Mouse (Mus musculus): ENCODE measurements at regions not wholly inside any gene's neighbourhood (a gene's known extent, or its start where the extent isn't known, plus 50 kb on each side); places are given as distances from the start of the nearest gene placed in this dataset.

DNA sequence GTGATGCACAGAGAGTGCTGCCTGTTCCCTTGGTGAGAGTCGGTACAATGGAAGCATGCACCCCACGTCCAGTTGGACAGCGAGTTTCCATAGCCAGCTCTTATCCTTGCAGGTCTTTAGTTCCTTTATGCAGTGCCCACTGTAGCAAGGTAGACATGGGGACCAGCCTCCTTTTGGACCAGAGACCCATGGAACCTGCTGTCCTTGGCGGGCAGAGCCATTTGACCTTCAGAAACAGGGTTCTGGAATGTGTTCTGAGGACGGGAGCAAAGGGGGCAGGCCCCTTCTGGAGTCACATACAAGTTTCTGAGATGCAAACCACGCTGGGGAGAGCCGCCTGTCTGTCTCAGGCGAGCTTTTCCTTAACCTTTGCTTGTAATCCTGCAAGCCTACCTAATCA, 188.1 kb downstream of the Emx2 start:
- no peak for DNase-seq (ENCODE audit: low spot score)

- DNase-seq (ENCODE audit: low spot score), result no peak
Measured at GRCm38 (mm10) chr19:59646656-59647055, 188.5 kb downstream of the Emx2 start.

DNA sequence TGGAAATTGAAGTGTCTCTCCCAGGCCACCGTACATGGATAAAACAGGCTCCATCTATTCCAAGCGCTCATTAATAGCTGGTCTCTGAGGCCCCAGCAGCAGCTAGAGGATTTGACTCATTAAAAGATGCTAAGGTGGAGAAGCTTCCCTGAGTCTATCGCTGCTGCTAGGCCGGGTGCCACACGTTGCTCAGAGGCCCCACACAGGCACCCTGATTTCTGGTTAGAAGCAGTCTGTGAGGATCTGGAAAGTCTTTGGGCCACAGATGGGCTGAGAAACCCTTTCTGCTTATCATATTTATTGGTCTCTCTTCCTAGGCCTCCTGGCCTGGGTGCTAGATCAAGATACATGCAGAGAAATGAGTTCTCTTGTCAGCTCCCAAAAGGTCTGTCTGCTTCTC, 191.2 kb downstream of the Emx2 start:
- DNase-seq (ENCODE audit: low spot score), result no peak

DNA sequence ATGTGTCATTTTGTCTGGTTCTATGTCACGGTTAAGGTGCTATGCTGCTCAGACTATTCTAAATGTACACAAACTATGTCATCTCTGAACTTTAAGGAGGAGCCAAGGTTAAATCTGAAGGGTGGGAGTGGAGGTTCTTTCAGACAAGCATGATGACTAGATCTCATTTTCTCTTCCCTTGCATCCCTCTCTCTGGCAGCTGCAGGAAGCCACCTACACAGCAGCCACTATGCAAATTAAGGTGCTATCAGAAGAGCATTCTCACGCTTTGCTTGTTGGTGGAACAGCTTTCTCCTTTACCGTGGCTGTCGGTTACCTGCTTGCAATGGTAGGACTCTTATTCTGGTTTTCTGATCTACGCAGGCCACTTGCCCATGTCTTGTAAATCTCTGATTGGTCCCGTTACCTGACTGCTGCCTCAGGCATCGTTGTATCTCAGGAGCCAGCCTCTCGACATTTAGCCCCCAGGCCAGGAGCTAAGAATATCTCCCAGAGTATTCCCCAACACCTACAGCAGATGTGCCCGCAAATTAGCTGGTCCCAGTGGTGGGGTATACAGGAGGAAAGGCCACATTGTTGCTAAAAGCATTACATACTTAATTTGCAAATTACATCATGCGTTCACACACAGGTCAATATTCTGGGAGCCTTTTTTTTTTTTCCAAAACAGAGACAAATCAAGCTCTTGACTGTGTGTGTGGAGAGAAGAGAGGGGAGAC, 192.6 kb downstream of the Emx2 start:
- no peak for DNase-seq (ENCODE audit: low spot score)

DNA sequence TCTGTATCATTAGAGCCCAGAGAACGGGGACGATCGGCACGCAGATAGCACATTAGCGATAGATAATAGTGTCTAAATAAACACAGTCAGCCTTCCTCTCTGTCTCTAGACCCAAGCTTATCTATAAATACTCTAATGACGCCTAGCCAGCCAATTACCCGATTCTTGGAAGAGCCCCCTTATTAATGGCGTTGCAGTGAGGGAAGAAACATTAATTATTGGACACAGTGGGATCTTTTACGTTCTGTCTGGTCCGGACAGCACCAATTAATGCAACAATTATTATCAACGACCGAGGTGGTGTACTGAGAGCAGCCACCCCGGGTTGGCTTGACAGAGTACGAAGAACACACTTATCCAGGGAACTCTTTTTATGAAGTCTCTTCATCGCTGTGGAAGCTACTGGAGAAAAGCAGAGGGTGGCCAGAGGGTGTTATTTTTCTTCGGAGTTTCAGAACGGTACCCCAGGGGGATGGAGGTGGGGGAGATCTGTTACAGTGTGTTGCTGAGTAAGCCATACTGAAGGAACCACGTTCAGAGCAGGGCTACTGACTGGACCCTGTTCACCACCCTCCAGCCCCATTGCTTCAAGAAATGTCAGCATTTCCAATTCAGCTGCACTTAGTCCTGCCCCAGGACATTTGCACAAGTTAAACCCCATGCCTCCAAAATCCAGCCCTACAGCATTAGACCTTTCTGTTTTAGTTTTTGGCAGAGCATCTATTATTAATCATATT, 195.6 kb downstream of the Emx2 start:
- no peak for DNase-seq (ENCODE audit: low spot score)

DNA sequence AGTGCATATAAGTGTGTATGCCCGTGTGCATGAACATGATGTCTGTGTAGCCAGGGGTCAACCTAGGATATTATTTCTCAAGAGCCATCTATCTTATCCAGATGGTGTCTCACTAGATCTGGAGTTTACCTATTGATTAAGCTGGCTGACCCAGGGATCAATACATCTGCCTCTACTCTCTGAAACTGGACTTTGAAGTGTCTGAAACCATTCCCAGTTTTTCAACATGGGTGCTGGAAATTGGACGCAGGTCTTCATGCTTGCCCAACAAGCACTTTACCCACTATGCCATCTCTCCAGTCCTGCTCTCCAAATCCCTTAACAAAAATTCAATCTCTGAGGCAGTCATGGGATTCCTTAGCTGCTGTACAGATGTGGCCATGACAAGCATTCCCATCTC, 197.1 kb downstream of the Emx2 start:
- DNase-seq (ENCODE audit: low spot score), result no peak

GRCm38 (mm10) chr19:59669793-59670192, 211.6 kb downstream of the Emx2 start:
- DNase-seq (ENCODE audit: low spot score), result no peak

GRCm38 (mm10) chr19:59673537-59673936, 215.4 kb downstream of the Emx2 start:
- DNase-seq (ENCODE audit: low spot score), result no peak

DNA sequence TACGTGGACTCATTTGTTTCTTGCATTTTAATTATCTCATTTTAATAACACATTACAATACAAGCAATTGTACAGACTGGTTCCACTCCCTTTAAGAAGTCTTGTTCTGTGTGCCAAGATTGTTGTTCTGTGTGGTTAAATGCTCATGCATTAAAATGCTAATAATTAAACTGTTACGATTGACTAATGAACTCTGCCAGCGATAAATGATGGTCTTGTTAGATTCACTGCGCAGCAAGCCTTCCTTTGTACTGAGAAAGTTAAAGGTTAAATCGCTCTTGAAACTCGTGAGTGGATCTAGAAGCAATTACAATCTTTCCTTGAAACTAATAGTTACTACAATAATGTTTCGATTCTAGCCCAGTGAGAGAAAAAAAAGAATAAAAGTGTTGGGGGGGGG, 221.0 kb downstream of the Emx2 start:
- no peak for DNase-seq (ENCODE audit: low spot score)

DNA sequence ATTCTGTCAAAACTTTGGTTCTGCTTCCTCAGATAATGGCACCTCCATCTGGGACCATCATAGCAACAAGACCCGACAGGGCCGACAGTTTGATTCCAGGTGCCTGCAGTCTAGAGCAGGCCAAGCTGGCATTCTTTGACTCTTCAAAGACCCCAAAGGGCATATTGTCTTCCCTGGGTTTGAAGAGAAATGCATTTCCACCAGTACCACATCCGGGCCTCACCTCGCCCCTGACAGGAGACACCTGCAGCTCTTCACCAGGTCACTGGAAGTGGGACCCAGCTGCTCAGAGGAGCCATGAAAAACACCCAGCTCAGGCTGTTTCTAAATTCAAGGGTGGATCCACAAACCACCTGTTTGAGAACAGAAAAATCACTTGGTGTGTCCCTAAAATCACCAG, 222.2 kb downstream of the Emx2 start:
- no peak for DNase-seq (ENCODE audit: low spot score)

DNA sequence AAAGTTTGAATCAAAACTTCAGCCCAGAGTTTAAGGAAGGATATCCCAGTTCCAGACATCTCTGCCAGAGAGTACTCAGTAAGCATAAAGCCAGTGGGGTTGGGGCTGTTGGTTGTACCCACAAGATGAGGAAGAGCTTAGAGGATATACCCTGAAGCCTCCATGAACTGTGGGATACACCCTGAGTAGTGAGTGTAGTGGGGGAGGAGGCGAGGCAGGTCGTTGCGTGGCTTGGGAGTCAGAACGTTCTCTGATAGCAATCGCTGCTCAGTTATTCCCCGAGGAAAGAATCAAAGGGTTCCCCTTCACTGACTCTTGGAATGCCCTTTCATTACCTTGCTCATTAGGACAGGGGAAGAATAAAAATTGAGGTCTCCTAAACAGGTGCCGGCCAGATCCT, 226.1 kb downstream of the Emx2 start:
- DNase-seq (ENCODE audit: low spot score), result no peak

- no peak for DNase-seq (ENCODE audit: low spot score)
Measured at GRCm38 (mm10) chr19:59685826-59686717, 227.9 kb downstream of the Emx2 start.

GRCm38 (mm10) chr19:59687206-59687605, 229.0 kb downstream of the Emx2 start:
- no peak for DNase-seq (ENCODE audit: low spot score)

DNA sequence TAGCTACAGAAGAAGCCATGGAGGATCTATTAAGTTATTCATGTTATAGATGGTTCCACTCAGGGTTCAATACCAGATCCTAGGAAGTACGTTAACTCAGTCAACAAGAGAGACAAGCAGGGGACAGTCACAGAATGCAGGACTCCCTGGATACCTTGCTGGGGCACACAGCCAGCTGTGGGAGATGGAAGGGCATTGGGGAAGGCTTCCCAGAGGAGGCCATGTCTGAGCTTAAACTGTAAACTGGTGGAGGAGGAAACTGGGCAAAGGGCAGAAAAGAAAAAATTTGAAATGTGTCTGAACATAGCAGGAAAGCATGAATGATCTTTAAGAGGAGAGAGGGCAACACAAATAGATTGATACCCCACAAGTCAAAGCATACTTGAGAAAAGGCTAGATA, 229.5 kb downstream of the Emx2 start:
- no peak for DNase-seq (ENCODE audit: low spot score)

DNA sequence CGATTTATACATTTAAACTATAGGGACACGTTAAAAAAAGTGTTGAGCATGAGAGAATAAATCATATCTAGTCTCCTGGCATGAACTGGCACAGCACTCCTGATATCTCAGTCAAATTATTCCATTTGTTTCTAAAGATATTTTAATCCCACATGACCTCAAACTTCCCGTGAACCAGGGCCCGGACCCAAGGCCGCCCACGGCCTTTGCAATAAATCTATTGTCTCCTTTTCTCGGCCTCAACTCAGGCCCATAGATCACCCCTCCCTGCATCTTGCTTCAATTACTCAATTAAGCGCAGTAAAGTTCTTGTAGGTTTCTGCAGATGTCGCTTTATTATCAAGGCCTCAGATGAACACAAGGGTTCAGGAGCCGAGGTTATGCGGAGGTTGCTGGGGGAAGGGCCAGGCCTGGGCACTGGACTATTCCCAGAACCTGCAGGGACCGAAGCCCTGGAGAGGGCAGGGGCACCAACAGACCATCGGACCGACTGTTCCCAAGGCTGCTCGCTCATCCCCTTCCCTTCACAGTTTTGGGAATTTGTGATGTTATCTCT, 233.4 kb downstream of the Emx2 start:
- no peak for DNase-seq (ENCODE audit: low spot score)

- DNase-seq (ENCODE audit: low spot score), result peak; percentile 28
Measured at GRCm38 (mm10) chr19:59697628-59698027, 239.5 kb downstream of the Emx2 start.

DNA sequence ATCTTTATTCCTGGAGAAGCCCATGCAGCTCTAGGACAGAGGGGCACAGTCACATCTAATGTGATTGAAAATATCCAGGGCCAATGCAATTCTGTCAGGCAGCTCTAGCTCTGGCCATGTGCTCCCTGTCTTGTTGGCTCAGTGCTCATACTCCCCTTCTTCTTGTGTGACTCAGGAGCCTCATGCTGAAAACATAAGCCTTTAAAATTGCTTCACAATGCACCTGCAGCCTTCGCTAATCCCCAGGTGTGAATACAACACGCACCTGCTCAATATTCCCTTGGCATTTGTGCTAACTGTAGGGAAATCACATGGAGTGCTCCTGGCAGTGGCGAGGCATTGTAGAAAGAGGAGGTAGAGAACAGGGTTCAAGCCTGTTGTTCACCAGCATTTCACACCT, 242.0 kb downstream of the Emx2 start:
- DNase-seq (ENCODE audit: low spot score), result no peak

- DNase-seq (ENCODE audit: low spot score), result no peak
Measured at GRCm38 (mm10) chr19:59707106-59707505, 236.3 kb downstream of the Rab11fip2 start.

- no peak for DNase-seq (ENCODE audit: low spot score)
Measured at GRCm38 (mm10) chr19:59709180-59709579, 234.3 kb downstream of the Rab11fip2 start.

DNA sequence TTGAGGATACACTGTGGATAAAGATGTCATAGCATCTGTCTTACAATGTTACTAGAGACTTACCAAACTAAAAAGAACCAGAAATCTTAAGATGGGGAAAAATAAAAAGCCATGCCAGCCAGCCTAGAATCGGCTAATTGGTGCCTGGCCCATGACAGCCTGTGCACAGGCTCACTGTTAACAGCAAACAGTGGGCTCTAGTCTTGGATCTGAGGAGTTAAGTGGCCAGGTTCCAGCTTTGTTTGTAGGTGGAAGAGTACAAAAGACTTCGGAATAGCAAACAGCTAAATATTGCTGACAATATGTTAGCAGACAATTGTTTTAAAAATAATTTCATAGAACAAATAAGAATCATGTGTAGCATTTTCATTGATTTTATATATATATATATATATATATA, 228.4 kb downstream of the Rab11fip2 start:
- no peak for DNase-seq (ENCODE audit: low spot score)

DNA sequence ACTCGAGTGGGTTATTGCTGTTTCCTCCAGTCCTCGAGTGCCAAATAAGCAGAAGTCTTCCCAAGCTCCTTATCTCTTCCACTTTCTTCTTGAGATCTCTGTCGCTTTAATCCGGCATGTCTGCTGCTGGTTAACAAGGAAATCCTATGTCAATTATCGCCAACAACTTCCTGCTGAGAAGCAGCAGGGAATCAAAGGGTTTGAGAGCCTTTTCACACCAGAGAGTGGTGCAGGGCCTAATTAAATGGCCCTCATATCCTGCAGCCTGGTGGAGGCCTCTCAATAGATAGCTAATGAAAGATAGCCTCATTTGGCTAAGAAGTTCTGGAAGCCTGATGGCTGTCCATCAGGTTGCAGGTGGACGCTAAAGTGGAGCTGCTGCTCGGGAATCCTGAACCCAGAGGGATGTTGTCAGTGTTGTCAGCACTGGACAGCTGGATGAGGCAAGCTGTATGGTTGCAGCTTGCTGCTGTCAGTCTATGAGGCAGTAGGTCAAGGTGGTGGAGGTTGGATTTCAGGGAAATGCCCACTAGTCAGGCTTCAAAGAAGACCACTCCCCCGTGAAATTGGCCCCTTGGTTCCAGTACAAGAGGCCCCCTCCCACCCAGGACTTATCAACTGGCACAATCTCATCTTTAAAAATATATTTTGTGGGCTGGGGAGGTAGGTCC, 225.5 kb downstream of the Rab11fip2 start:
- no peak for DNase-seq (ENCODE audit: low spot score)

DNA sequence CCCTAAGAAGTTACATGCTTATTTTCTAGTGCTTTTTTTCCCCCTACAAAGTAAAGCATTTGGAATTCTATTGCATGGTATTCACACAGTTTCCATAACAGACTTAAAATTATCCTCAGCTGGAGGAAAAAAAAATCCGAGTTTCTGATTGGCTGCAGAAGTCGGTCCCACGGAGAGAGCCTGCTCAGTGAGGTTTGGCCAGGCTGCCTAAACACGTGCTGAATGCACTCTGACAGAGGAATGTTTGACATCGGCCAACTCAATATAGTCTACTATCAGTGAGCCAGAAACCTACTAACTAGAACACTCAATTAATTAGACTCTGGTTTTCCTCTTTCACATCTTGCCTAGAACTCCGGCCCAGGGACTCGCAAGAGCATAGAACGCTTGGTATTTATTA, 204.9 kb downstream of the Rab11fip2 start:
- no peak for DNase-seq (ENCODE audit: low spot score)

Measured in layer of hippocampus, adult 11-12 months (tissue).